Mouse (Mus musculus): ENCODE data around the gene Zbtb38. TPM values are rescaled to one million over a fixed set of nuclear protein-coding genes. Genes with fewer than 3 reads are reported as not detected.

The Zbtb38 gene
- polyA plus RNA-seq, 1 experiment: 5.9 TPM

- WGBS: 81% methylated on average over 9 of the region's 9 CpGs
- Histone ChIP-seq H3K4me1 (ENCODE audit: control insufficient read depth, insufficient read depth, insufficient read length) (peaks cover 3% of the 10 kb centered on the region; the same call in 1 of the 2 replicates), H3K27me3 (ENCODE audit: control insufficient read depth, insufficient read depth, low read length) (no peaks in the 10 kb centered on the region), H3K36me3 (ENCODE audit: control insufficient read depth, insufficient read depth, low read length) (no peaks in the 10 kb centered on the region), H3K27ac (ENCODE audit: insufficient read depth, low read length) (no peak overlapping the region), H3K4me3 (ENCODE audit: extremely low read depth, insufficient read depth, insufficient read length) (no peak overlapping the region)
- TF ChIP-seq POLR2A (IDR thresholded peaks at IDR 0.05; ENCODE audit: low read depth, low read length) (no peak), CTCF (IDR thresholded peaks at IDR 0.05; ENCODE audit: extremely low read depth, insufficient read depth, insufficient read length, insufficient replicate concordance) (no peak)
- DNase-seq (ENCODE audit: low read depth in 1 of 2, low spot score in 2 of 2): no peak
Observed at GRCm38 (mm10) chr9:96763847-96764631, 11.4 kb upstream of the Zbtb38 start.

- 92% methylated on average over 3 of the region's 3 CpGs for WGBS
- Histone ChIP-seq H3K4me3 (ENCODE audit: extremely low read depth, insufficient read depth, insufficient read length) (no peak overlapping the region), H3K36me3 (ENCODE audit: control insufficient read depth, insufficient read depth, low read length) (no peaks in the 10 kb centered on the region), H3K27ac (ENCODE audit: insufficient read depth, low read length) (no peak overlapping the region), H3K27me3 (ENCODE audit: control insufficient read depth, insufficient read depth, low read length) (no peaks in the 10 kb centered on the region), H3K4me1 (ENCODE audit: control insufficient read depth, insufficient read depth, insufficient read length) (peaks cover 3% of the 10 kb centered on the region; the same call in 1 of the 2 replicates)
- DNase-seq (ENCODE audit: low read depth in 1 of 2, low spot score in 2 of 2): no peak
- no peak for TF ChIP-seq CTCF (IDR thresholded peaks at IDR 0.05; ENCODE audit: extremely low read depth, insufficient read depth, insufficient read length, insufficient replicate concordance)
- TF ChIP-seq POLR2A (IDR thresholded peaks at IDR 0.05; ENCODE audit: low read depth, low read length): no peak
Observed at GRCm38 (mm10) chr9:96763025-96763424, 10.4 kb upstream of the Zbtb38 start.

- Histone ChIP-seq H3K27ac (ENCODE audit: insufficient read depth, low read length) (peak overlapping the region; percentile 52), H3K4me3 (ENCODE audit: extremely low read depth, insufficient read depth, insufficient read length) (peak overlapping the region; percentile 41; the same call in 1 of the 2 replicates), H3K36me3 (ENCODE audit: control insufficient read depth, insufficient read depth, low read length) (no peaks in the 10 kb centered on the region), H3K4me1 (ENCODE audit: control insufficient read depth, insufficient read depth, insufficient read length) (peaks cover 4% of the 10 kb centered on the region; the same call in 1 of the 2 replicates), H3K27me3 (ENCODE audit: control insufficient read depth, insufficient read depth, low read length) (no peaks in the 10 kb centered on the region)
- 13% methylated on average over 22 of the region's 22 CpGs for WGBS
- TF ChIP-seq CTCF (IDR thresholded peaks at IDR 0.05; ENCODE audit: extremely low read depth, insufficient read depth, insufficient read length, insufficient replicate concordance) (peak; percentile 76; the same call in 1 of the 2 replicates), POLR2A (IDR thresholded peaks at IDR 0.05; ENCODE audit: low read depth, low read length) (no peak)
- peak; percentile 43 to 72 for DNase-seq (ENCODE audit: low read depth in 1 of 2, low spot score in 2 of 2)
Observed at GRCm38 (mm10) chr9:96758749-96759597, 6.3 kb upstream of the Zbtb38 start.

- Histone ChIP-seq H3K27ac (ENCODE audit: insufficient read depth, low read length) (no peak overlapping the region), H3K36me3 (ENCODE audit: control insufficient read depth, insufficient read depth, low read length) (no peaks in the 10 kb centered on the region), H3K4me1 (ENCODE audit: control insufficient read depth, insufficient read depth, insufficient read length) (peaks cover 20% of the 10 kb centered on the region), H3K27me3 (ENCODE audit: control insufficient read depth, insufficient read depth, low read length) (no peaks in the 10 kb centered on the region), H3K4me3 (ENCODE audit: extremely low read depth, insufficient read depth, insufficient read length) (no peak overlapping the region)
- no peak for DNase-seq (ENCODE audit: low read depth in 1 of 2, low spot score in 2 of 2)
- TF ChIP-seq CTCF (IDR thresholded peaks at IDR 0.05; ENCODE audit: extremely low read depth, insufficient read depth, insufficient read length, insufficient replicate concordance) (no peak), POLR2A (IDR thresholded peaks at IDR 0.05; ENCODE audit: low read depth, low read length) (no peak)
- 89% methylated on average over 9 of the region's 9 CpGs for WGBS
Observed at GRCm38 (mm10) chr9:96756638-96757435, 4.2 kb upstream of the Zbtb38 start.

- H3K36me3 ChIP-seq (ENCODE audit: control insufficient read depth, insufficient read depth, low read length): no peaks in the 10 kb centered on the region
- TF ChIP-seq CTCF (IDR thresholded peaks at IDR 0.05; ENCODE audit: extremely low read depth, insufficient read depth, insufficient read length, insufficient replicate concordance) (no peak), POLR2A (IDR thresholded peaks at IDR 0.05; ENCODE audit: low read depth, low read length) (no peak)
- DNase-seq (ENCODE audit: low read depth in 1 of 2, low spot score in 2 of 2): no peak
- H3K27me3 ChIP-seq (ENCODE audit: control insufficient read depth, insufficient read depth, low read length): no peaks in the 10 kb centered on the region
- H3K4me1 ChIP-seq (ENCODE audit: control insufficient read depth, insufficient read depth, insufficient read length): peaks cover 20% of the 10 kb centered on the region
- H3K4me3 ChIP-seq (ENCODE audit: extremely low read depth, insufficient read depth, insufficient read length): no peak overlapping the region
- 89% methylated on average over 11 of the region's 11 CpGs for WGBS
- no peak overlapping the region for H3K27ac ChIP-seq (ENCODE audit: insufficient read depth, low read length)
Observed at GRCm38 (mm10) chr9:96755761-96756160, 3.1 kb upstream of the Zbtb38 start.

- H3K36me3 ChIP-seq (ENCODE audit: control insufficient read depth, insufficient read depth, low read length): no peaks in the 10 kb centered on the region
- no peak for DNase-seq (ENCODE audit: low read depth in 1 of 2, low spot score in 2 of 2)
- H3K4me3 ChIP-seq (ENCODE audit: extremely low read depth, insufficient read depth, insufficient read length): no peak overlapping the region
- no peaks in the 10 kb centered on the region for H3K27me3 ChIP-seq (ENCODE audit: control insufficient read depth, insufficient read depth, low read length)
- H3K4me1 ChIP-seq (ENCODE audit: control insufficient read depth, insufficient read depth, insufficient read length): peaks cover 20% of the 10 kb centered on the region
- no peak overlapping the region for H3K27ac ChIP-seq (ENCODE audit: insufficient read depth, low read length)
- WGBS: 7% methylated on average over 1 of the region's 1 CpGs
- TF ChIP-seq CTCF (IDR thresholded peaks at IDR 0.05; ENCODE audit: extremely low read depth, insufficient read depth, insufficient read length, insufficient replicate concordance) (no peak), POLR2A (IDR thresholded peaks at IDR 0.05; ENCODE audit: low read depth, low read length) (no peak)
Observed at GRCm38 (mm10) chr9:96754625-96754969, 2.0 kb upstream of the Zbtb38 start.

Measured in spleen, adult 2 months (tissue).